In genomic region chr5:109691205-109691965, GRCm38 (mm10) we compare ENCODE assay signal across 7 mouse cellular contexts. TPM values are rescaled to one million over a fixed set of nuclear protein-coding genes. Genes with fewer than 3 reads are reported as not detected.
DNase-seq lines count a peak whose midpoint lies in the region; ATAC-seq lines count a peak whose summit lies in the region.
"Not testable (repeated sequence)": the region's sequence is repeated elsewhere in the genome, so short reads cannot be mapped to it uniquely, and the experiment has no call there.

No protein-coding gene starts in this region.

- not testable (repeated sequence) for H3K9ac ChIP-seq in heart, embryonic 12.5 days; limb, embryonic 12.5 days (replicated peaks)
- peak overlapping the region; percentile 83; the same call in 1 of the 2 replicates for H3K9ac ChIP-seq in lung, embryonic 16.5 days (ENCODE audit: low read length)
- peak overlapping the region; percentile 75 for H3K9ac ChIP-seq in neural tube, embryonic 13.5 days

- H3K4me2 ChIP-seq in heart, embryonic 12.5 days: peak overlapping the region; percentile 75
- peak overlapping the region; percentile 63 for H3K4me2 ChIP-seq in limb, embryonic 12.5 days
- H3K4me2 ChIP-seq in lung, embryonic 16.5 days (ENCODE audit: low read depth, low read length): peak overlapping the region; percentile 71
- H3K4me2 ChIP-seq in neural tube, embryonic 13.5 days: peak overlapping the region; percentile 74

- not testable (repeated sequence) for H3K27ac ChIP-seq in heart, embryonic 12.5 days (ENCODE audit: poor library complexity, severe bottlenecking); lung, embryonic 16.5 days (ENCODE audit: low read length)
- 0 out of 2 replicates have a peak overlapping the region, but pooled peaks have one; percentile 23 for H3K27ac ChIP-seq in limb, embryonic 12.5 days
- H3K27ac ChIP-seq in neural tube, embryonic 13.5 days (replicated peaks): peak overlapping the region; percentile 76

- 59% methylated on average over 5 of the region's 5 CpGs for WGBS in heart, embryonic 12.5 days
- 57% methylated on average over 5 of the region's 5 CpGs for WGBS in limb, embryonic 12.5 days
- 59% methylated on average over 5 of the region's 5 CpGs for WGBS in lung, embryonic 16.5 days
- WGBS in neural tube, embryonic 13.5 days: 57% methylated on average over 5 of the region's 5 CpGs

- not testable (repeated sequence) for H3K9me3 ChIP-seq in erythroblast, embryonic 14.5 days (ENCODE audit: control insufficient read depth, low read length); heart, embryonic 12.5 days (replicated peaks); limb, embryonic 12.5 days; lung, embryonic 16.5 days (ENCODE audit: control insufficient read depth, low read length); neural tube, embryonic 13.5 days

- peak; percentile 5 for DNase-seq in WW6 (ENCODE audit: low read depth, low spot score)

- ATAC-seq in heart, embryonic 12.5 days (ENCODE audit: insufficient number of reproducible peaks, low FRiP score); limb, embryonic 12.5 days (ENCODE audit: insufficient number of reproducible peaks, insufficient read depth, low FRiP score, low TSS enrichment, low read depth); lung, embryonic 16.5 days (ENCODE audit: low read depth): not testable (repeated sequence)
- peak; percentile 0 for ATAC-seq in inflammation-experienced regulatory T-cells, adult 6 months
- peak; percentile 32; the same call in 1 of the 2 replicates for ATAC-seq in neural tube, embryonic 13.5 days (ENCODE audit: low read depth)

- not testable (repeated sequence) for H3K36me3 ChIP-seq in erythroblast, embryonic 14.5 days (ENCODE audit: control insufficient read depth); heart, embryonic 12.5 days; limb, embryonic 12.5 days; lung, embryonic 16.5 days (ENCODE audit: control insufficient read depth, insufficient read depth, low read length); neural tube, embryonic 13.5 days

- H3K4me3 ChIP-seq in erythroblast, embryonic 14.5 days (replicated peaks): peak overlapping the region; percentile 67
- peak overlapping the region; percentile 58 for H3K4me3 ChIP-seq in heart, embryonic 12.5 days
- H3K4me3 ChIP-seq in limb, embryonic 12.5 days (replicated peaks): peak overlapping the region; percentile 62
- peak overlapping the region; percentile 74 for H3K4me3 ChIP-seq in lung, embryonic 16.5 days (ENCODE audit: low read length)
- peak overlapping the region; percentile 61 for H3K4me3 ChIP-seq in neural tube, embryonic 13.5 days

- H3K27me3 ChIP-seq in erythroblast, embryonic 14.5 days (ENCODE audit: control insufficient read depth); heart, embryonic 12.5 days (replicated peaks); limb, embryonic 12.5 days; lung, embryonic 16.5 days (ENCODE audit: control insufficient read depth, insufficient read depth, low read depth, low read length); neural tube, embryonic 13.5 days: not testable (repeated sequence)

- not testable (repeated sequence) for H3K4me1 ChIP-seq in erythroblast, embryonic 14.5 days (ENCODE audit: control insufficient read depth); heart, embryonic 12.5 days (replicated peaks); limb, embryonic 12.5 days (replicated peaks); lung, embryonic 16.5 days (replicated peaks; ENCODE audit: control insufficient read depth, insufficient read depth, low read length); neural tube, embryonic 13.5 days (replicated peaks)

RNA-seq across cellular contexts. Expression of gene 5430403G16Rik, which starts 0.5 kb away (rescaled TPM):
- not detected in 2 replicates for polyA plus RNA-seq in erythroblast, embryonic 14.5 days (2012)
- polyA plus RNA-seq in heart, embryonic 12.5 days (2016; fragmentation: Nextera tagmentation; extraction: Ambion mirVana): 1.1 and 1.3 TPM in 2 replicates
- polyA plus RNA-seq in inflammation-experienced regulatory T-cells, adult 6 months (2017; shearing (Covaris generic)): 10 to 100 TPM in 2 of 3 experiments, 1 to 10 TPM in 1; 6.2 to 13.7 (median 11.9) TPM
- 3.6 and 4.0 TPM in 2 replicates for polyA plus RNA-seq in limb, embryonic 12.5 days (2016; fragmentation: Nextera tagmentation; extraction: Ambion mirVana)
- polyA plus RNA-seq in lung, embryonic 16.5 days (2015; fragmentation: Nextera tagmentation; extraction: Ambion mirVana): 2.7 and 2.8 TPM in 2 replicates
- 1.3 and 2.1 TPM in 2 replicates for polyA plus RNA-seq in neural tube, embryonic 13.5 days (2015; fragmentation: Nextera tagmentation; extraction: Ambion mirVana)
